In the genomic region with DNA sequence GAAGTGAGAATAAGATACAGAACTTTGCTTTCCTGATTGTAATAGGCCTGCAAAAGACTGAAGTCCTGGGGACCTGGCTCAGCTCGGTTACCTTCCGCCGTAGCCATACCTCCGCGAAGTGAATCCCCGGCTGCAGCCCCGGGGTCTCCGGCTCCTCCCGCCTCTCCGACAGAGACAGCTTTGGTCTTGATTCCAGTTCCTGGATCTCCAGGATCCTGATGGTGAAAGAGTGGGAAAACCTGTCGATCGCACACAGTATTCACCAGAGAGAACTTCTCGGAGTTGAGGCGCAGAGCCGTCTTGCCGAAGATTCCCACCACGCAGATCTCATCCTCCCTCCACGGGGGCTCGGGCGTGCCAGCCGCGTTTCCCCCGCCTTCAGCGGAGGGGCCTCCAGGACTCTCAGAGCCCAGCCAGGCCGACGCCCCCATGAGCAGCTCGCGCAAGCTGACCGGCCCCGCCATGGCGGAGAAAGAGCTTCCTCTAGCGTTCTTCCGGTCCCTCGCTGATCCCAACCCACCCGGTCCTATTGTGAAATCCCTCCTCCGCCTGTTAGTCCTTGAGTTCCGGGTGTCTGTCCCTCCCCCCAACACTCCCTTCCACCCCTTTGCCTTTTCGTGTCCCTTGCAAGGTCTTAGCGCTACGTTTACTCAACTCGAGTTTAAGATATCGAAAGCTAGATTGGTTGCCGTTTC, we compare ENCODE assay signal across 8 mouse cellular contexts. TPM values are rescaled to one million over a fixed set of nuclear protein-coding genes. Genes with fewer than 3 reads are reported as not detected.
A peak's percentile ranks its signal among the peaks of the same experiment; 100 is the strongest.
DNase-seq lines count a peak whose midpoint lies in the region; ATAC-seq and TF ChIP-seq lines count a peak whose summit lies in the region.

A gene (minus strand): TSS at position 485 of the 695 bp plus-strand sequence.

- WGBS in hindbrain, embryonic 10.5 days, result 1% methylated on average over 43 of the region's 43 CpGs
- under 1% methylated on average over 39 of the region's 43 CpGs for WGBS in lung, postnatal 0 days

- peaks cover 67% of the 10 kb centered on the region for H3K36me3 ChIP-seq in hindbrain, embryonic 10.5 days
- H3K36me3 ChIP-seq in lung, postnatal 0 days (ENCODE audit: insufficient read depth, low read length), result 0 out of 2 replicates have a peak, but pooled peaks cover 6% of the 10 kb centered on the region

- H3K4me2 ChIP-seq in lung, postnatal 0 days (replicated peaks; ENCODE audit: low read depth, low read length), result peak within 1 kb of the TSS; percentile 83

- H3K9me3 ChIP-seq in hindbrain, embryonic 10.5 days, result no peaks in the 10 kb centered on the region
- H3K9me3 ChIP-seq in lung, postnatal 0 days (ENCODE audit: low read length), result no peaks in the 10 kb centered on the region

- TF ChIP-seq EP300 in lung, postnatal 0 days (IDR thresholded peaks at IDR 0.05), result peak; percentile 25; the same call in 1 of the 2 replicates

- peak; percentile 93 for DNase-seq in NIH3T3 (ENCODE audit: low read depth)
- peak; percentile 80 for DNase-seq in cerebellum, adult 9-11 months
- DNase-seq in frontal cortex, adult 2 months (ENCODE audit: extremely low spot score in 1 of 2, low spot score in 1 of 2), result peak; percentile 44 to 88
- peak; percentile 79 for DNase-seq in hindbrain, embryonic 10.5 days (ENCODE audit: low spot score)
- DNase-seq in layer of hippocampus, postnatal 10 days (ENCODE audit: low spot score in 2 of 2), result peak; percentile 74 to 84
- DNase-seq in lung, postnatal 0 days (ENCODE audit: low spot score), result peak; percentile 98
- DNase-seq in ovary, postnatal 10 days (ENCODE audit: low spot score), result peak; percentile 51
- peak; percentile 83 for DNase-seq in thymus, postnatal 0 days (ENCODE audit: low spot score)

- H3K27me3 ChIP-seq in hindbrain, embryonic 10.5 days (ENCODE audit: insufficient read depth, poor library complexity, severe bottlenecking), result no peaks in the 10 kb centered on the region
- no peaks in the 10 kb centered on the region for H3K27me3 ChIP-seq in lung, postnatal 0 days (replicated peaks; ENCODE audit: insufficient read depth, low read length)

- TF ChIP-seq CTCF in lung, postnatal 0 days (IDR thresholded peaks at IDR 0.05), result no peak

- ATAC-seq in lung, postnatal 0 days, result peak; percentile 98

- peak within 1 kb of the TSS; percentile 94 for H3K27ac ChIP-seq in hindbrain, embryonic 10.5 days
- peak within 1 kb of the TSS; percentile 71 for H3K27ac ChIP-seq in lung, postnatal 0 days (ENCODE audit: low read length)

- H3K4me3 ChIP-seq in hindbrain, embryonic 10.5 days, result peak within 1 kb of the TSS; percentile 97
- peak within 1 kb of the TSS; percentile 95 for H3K4me3 ChIP-seq in lung, postnatal 0 days (ENCODE audit: low read depth, low read length)

- H3K9ac ChIP-seq in lung, postnatal 0 days (replicated peaks; ENCODE audit: low read depth), result peak within 1 kb of the TSS; percentile 87

- H3K4me1 ChIP-seq in hindbrain, embryonic 10.5 days (replicated peaks), result peaks cover 33% of the 10 kb centered on the region
- H3K4me1 ChIP-seq in lung, postnatal 0 days (ENCODE audit: insufficient read depth, low read depth, low read length), result peaks cover 14% of the 10 kb centered on the region

RNA-seq across cellular contexts. Expression of the gene that starts here (rescaled TPM):
- polyA plus RNA-seq in frontal cortex, adult 2 months (2012; rRNA removed), result 9.8 and 11.3 TPM in 2 replicates
- 24.9 and 27.1 TPM in 2 replicates for polyA plus RNA-seq in hindbrain, embryonic 10.5 days (2016; fragmentation: Nextera tagmentation; extraction: Ambion mirVana)
- total RNA-seq in layer of hippocampus, postnatal 10 days (2021), result 10 to 100 TPM; 14.8 to 15.7 TPM
- polyA plus RNA-seq in lung, postnatal 0 days (2015; fragmentation: Nextera tagmentation; extraction: Ambion mirVana), result 10.8 and 10.9 TPM in 2 replicates
- 17.1 and 17.9 TPM in 2 replicates for polyA plus RNA-seq in thymus, postnatal 0 days (2015; fragmentation: Nextera tagmentation; extraction: Ambion mirVana)

Comparison
In these comparisons a context has a peak if more than half of its experiments do, and no peak if none do; other contexts are left out.
1. Peak in every context shown above with its lines: DNase-seq, ATAC-seq, H3K4me3 ChIP-seq and H3K27ac ChIP-seq.